Mouse (Mus musculus): ENCODE data around the gene Fhl3. TPM values are rescaled to one million over a fixed set of nuclear protein-coding genes. Genes with fewer than 3 reads are reported as not detected.
A peak's percentile ranks its signal among the peaks of the same experiment; 100 is the strongest.
"Not testable (repeated sequence)": the region's sequence is repeated elsewhere in the genome, so short reads cannot be mapped to it uniquely, and the experiment has no call there.

The Fhl3 gene
- polyA plus RNA-seq, 1 experiment from 2014 or later = 3.8 TPM

DNA sequence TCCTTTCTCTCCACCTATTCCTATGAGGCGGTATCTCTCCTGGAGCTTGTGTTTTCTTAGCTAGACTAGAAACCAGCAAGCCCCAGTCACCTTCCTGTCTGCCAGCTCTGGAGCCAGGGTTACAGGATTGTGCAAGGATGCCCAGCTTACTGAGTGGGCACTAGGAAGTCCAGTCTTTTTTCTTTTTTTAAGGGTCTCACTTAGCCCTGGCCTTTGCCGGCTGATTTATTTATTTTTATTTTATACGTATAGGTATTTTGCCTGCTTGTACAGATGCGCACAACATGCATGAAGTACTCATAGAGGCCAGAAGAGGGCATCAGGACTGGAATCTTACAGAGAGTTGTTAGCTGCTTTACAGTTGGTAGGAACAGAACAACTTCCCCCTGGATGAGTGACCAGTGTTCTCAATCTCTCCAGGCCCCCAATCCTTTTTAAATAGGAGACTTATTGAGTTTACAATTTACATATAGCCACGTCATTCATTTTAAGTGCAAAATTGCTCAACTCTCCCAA is 10.3 kb downstream of the Fhl3 start:
- H3K27ac ChIP-seq (ENCODE audit: low read depth, low read length) = no peak overlapping the region
- no peak for ATAC-seq

GRCm38 (mm10) chr4:124712618-124713017 is 12.1 kb downstream of the Fhl3 start:
- Histone ChIP-seq H3K4me3 (ENCODE audit: low read depth, low read length) (no peak overlapping the region), H3K36me3 (ENCODE audit: control insufficient read depth, insufficient read depth) (peaks cover 4% of the 10 kb centered on the region), H3K27me3 (replicated peaks; ENCODE audit: control insufficient read depth, insufficient read depth, low read length) (no peaks in the 10 kb centered on the region), H3K9me3 (ENCODE audit: control insufficient read depth) (no peaks in the 10 kb centered on the region), H3K9ac (ENCODE audit: low read depth, low read length) (no peak overlapping the region), H3K27ac (ENCODE audit: low read depth, low read length) (no peak overlapping the region), H3K4me2 (replicated peaks; ENCODE audit: low read depth) (no peak overlapping the region), H3K4me1 (replicated peaks; ENCODE audit: control insufficient read depth, insufficient read depth, low read length) (0 out of 2 replicates have a peak, but pooled peaks cover 4% of the 10 kb centered on the region)
- 70% methylated on average over 6 of the region's 6 CpGs for WGBS
- ATAC-seq = no peak
- TF ChIP-seq CTCF (IDR thresholded peaks at IDR 0.05; ENCODE audit: low read depth) = no peak

More for the DNA sequence above, 10.3 kb downstream of the Fhl3 start:
- Histone ChIP-seq H3K4me2 (replicated peaks; ENCODE audit: low read depth) (peak overlapping the region; percentile 35), H3K9ac (ENCODE audit: low read depth, low read length) (no peak overlapping the region), H3K4me3 (ENCODE audit: low read depth, low read length) (no peak overlapping the region), H3K27me3 (replicated peaks; ENCODE audit: control insufficient read depth, insufficient read depth, low read length) (no peaks in the 10 kb centered on the region), H3K9me3 (ENCODE audit: control insufficient read depth) (no peaks in the 10 kb centered on the region), H3K36me3 (ENCODE audit: control insufficient read depth, insufficient read depth) (peaks cover 8% of the 10 kb centered on the region; the same call in 1 of the 2 replicates), H3K4me1 (replicated peaks; ENCODE audit: control insufficient read depth, insufficient read depth, low read length) (0 out of 2 replicates have a peak, but pooled peaks cover 4% of the 10 kb centered on the region)
- WGBS = 9% methylated on average over 5 of the region's 5 CpGs
- TF ChIP-seq CTCF (IDR thresholded peaks at IDR 0.05; ENCODE audit: low read depth) = peak; percentile 77

DNA sequence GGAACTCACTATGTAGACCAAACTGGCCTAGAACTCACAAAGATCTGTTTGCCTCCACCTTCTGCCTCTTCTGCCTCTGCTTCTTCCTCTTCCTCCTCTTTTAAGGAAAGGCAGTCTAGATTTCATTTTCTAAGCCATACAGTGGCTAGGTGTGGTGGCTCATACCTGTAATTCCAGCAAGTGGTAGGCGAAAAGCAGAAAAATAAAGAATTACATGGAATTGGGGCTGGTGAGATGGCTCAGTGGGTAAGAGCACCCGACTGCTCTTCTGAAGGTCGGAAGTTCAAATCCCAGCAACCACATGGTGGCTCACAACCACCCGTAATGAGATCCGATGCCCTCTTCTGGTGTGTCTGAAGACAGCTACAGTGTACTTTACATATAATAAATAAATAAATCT is 13.3 kb downstream of the Fhl3 start:
- WGBS = 78% methylated on average over 4 of the region's 5 CpGs
- peaks cover 16% of the 10 kb centered on the region for H3K36me3 ChIP-seq (ENCODE audit: control insufficient read depth, insufficient read depth)
- H3K4me1 ChIP-seq (replicated peaks; ENCODE audit: control insufficient read depth, insufficient read depth, low read length); H3K4me3 ChIP-seq (ENCODE audit: low read depth, low read length); H3K9ac ChIP-seq (ENCODE audit: low read depth, low read length); H3K4me2 ChIP-seq (replicated peaks; ENCODE audit: low read depth); ATAC-seq; H3K9me3 ChIP-seq (ENCODE audit: control insufficient read depth); H3K27me3 ChIP-seq (replicated peaks; ENCODE audit: control insufficient read depth, insufficient read depth, low read length); H3K27ac ChIP-seq (ENCODE audit: low read depth, low read length): not testable (repeated sequence)

DNA sequence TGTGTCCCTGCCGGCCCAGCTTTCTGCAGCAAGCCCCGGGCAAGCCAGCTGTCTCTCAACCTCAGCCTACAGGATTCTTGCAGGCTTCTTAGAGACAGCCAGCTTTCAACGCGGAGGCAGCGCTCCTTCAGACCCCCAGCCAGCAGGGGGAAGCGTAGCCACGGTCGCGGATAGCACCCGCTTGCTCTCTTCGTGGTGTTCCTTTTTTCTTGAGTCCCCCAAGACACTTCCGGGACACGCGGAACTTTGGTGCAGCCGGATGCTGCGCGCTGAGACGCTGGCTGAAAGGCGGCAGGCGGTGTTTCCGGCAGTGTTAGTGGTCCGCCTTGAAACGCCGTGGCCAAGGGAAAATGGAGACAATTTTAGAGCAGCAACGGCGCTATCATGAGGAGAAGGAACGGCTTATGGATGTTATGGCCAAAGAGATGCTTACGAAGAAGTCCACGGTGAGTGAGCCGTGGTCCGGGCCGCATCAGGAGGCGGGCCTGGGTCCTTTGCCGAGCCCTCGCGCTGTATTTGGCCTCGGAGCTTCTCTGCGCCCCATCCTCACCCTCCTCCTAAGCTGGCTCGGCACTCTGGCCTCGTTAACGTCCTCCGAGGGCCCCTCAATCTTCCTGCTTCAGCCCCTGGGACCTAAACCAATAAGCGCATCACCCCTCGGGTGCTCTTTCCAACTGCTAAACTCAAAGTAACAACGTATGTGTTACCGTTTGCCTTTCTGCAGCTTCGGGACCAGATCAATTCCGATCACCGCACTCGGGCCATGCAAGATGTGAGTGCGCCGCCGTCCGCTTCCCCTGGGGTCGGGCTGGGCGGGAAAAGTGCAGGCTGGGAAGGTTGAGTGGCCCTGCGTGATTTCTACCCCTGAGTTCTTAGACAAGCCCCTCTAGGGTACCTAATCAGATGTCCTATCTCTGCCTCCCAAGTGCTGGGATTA is 14.3 kb downstream of the Fhl3 start, which contains the start of gene Sf3a3:
Sf3a3 (plus strand) TSS at position 232 of the 937 bp plus-strand sequence.
- peak; percentile 96 for TF ChIP-seq CTCF (IDR thresholded peaks at IDR 0.05; ENCODE audit: low read depth)

DNA sequence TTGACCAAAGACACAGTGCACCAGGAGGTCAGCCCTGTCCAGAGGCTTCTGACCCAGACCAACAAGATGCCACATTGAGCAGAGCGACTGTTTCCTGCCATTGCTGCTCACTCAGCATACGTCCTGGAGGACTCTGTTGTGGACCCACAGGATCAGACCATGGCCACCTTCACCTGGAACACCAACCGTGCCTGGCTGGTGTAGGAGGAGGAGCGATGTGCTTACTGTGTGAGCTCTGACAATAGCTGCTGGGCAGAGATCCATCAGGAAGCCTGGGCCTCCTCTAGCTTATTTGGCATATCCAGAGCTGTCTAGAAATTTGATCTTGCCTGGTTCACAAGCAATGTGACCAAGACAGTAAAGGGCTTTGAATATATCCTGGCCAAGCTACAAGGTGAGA is 18.6 kb downstream of the Fhl3 start:
- Histone ChIP-seq H3K27ac (ENCODE audit: low read depth, low read length) (no peak overlapping the region), H3K9me3 (ENCODE audit: control insufficient read depth) (no peaks in the 10 kb centered on the region), H3K36me3 (ENCODE audit: control insufficient read depth, insufficient read depth) (peaks cover 64% of the 10 kb centered on the region), H3K4me1 (replicated peaks; ENCODE audit: control insufficient read depth, insufficient read depth, low read length) (no peaks in the 10 kb centered on the region), H3K4me3 (ENCODE audit: low read depth, low read length) (no peak overlapping the region), H3K9ac (ENCODE audit: low read depth, low read length) (no peak overlapping the region), H3K4me2 (replicated peaks; ENCODE audit: low read depth) (no peak overlapping the region), H3K27me3 (replicated peaks; ENCODE audit: control insufficient read depth, insufficient read depth, low read length) (no peaks in the 10 kb centered on the region)
- no peak for TF ChIP-seq CTCF (IDR thresholded peaks at IDR 0.05; ENCODE audit: low read depth)
- 93% methylated on average over 4 of the region's 4 CpGs for WGBS
- ATAC-seq = no peak

More for the DNA sequence above, 14.3 kb downstream of the Fhl3 start, which contains the start of gene Sf3a3:
- Histone ChIP-seq H3K4me1 (replicated peaks; ENCODE audit: control insufficient read depth, insufficient read depth, low read length) (0 out of 2 replicates have a peak, but pooled peaks cover 3% of the 10 kb centered on the region), H3K9me3 (ENCODE audit: control insufficient read depth) (no peaks in the 10 kb centered on the region), H3K27ac (ENCODE audit: low read depth, low read length) (peak within 1 kb of the TSS; percentile 10; the same call in 1 of the 2 replicates), H3K27me3 (replicated peaks; ENCODE audit: control insufficient read depth, insufficient read depth, low read length) (no peaks in the 10 kb centered on the region), H3K4me3 (ENCODE audit: low read depth, low read length) (peak within 1 kb of the TSS; percentile 72), H3K4me2 (replicated peaks; ENCODE audit: low read depth) (peak within 1 kb of the TSS; percentile 88), H3K36me3 (ENCODE audit: control insufficient read depth, insufficient read depth) (peaks cover 26% of the 10 kb centered on the region), H3K9ac (ENCODE audit: low read depth, low read length) (peak within 1 kb of the TSS; percentile 82)
- under 1% methylated on average over 57 of the region's 57 CpGs for WGBS
- ATAC-seq = peak; percentile 88

DNA sequence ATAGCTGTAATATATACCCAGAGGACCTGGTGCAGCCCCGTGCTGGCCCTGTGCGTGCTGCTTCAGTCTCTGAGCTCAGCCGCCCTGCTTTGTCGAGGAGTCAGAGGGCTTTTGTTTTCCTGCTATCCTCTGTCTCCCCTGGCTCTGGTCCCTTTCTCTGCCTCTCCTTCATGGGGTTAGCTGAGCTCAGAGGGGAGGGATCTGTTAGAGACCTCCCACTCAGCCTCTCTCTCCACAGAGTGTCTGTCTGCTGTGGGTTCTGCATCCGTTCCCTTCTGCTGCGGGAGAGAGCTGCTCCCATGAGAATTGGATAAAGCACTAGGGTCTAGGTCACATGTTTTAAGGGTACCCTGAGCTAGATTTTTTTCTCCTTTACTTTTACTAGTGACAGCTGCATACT is 25.6 kb downstream of the Fhl3 start:
- 94% methylated on average over 6 of the region's 6 CpGs for WGBS
- H3K27ac ChIP-seq (ENCODE audit: low read depth, low read length) = no peak overlapping the region
- no peaks in the 10 kb centered on the region for H3K4me1 ChIP-seq (replicated peaks; ENCODE audit: control insufficient read depth, insufficient read depth, low read length)
- no peak overlapping the region for H3K4me3 ChIP-seq (ENCODE audit: low read depth, low read length)
- H3K9ac ChIP-seq (ENCODE audit: low read depth, low read length) = no peak overlapping the region
- H3K9me3 ChIP-seq (ENCODE audit: control insufficient read depth) = no peaks in the 10 kb centered on the region
- no peaks in the 10 kb centered on the region for H3K27me3 ChIP-seq (replicated peaks; ENCODE audit: control insufficient read depth, insufficient read depth, low read length)
- no peak for TF ChIP-seq CTCF (IDR thresholded peaks at IDR 0.05; ENCODE audit: low read depth)
- peaks cover 92% of the 10 kb centered on the region for H3K36me3 ChIP-seq (ENCODE audit: control insufficient read depth, insufficient read depth)
- no peak overlapping the region for H3K4me2 ChIP-seq (replicated peaks; ENCODE audit: low read depth)
- ATAC-seq = no peak

Data from intestine, postnatal 0 days (tissue).